Mouse (Mus musculus): ENCODE results near the gene Catsperz.

Gene Catsperz

DNA sequence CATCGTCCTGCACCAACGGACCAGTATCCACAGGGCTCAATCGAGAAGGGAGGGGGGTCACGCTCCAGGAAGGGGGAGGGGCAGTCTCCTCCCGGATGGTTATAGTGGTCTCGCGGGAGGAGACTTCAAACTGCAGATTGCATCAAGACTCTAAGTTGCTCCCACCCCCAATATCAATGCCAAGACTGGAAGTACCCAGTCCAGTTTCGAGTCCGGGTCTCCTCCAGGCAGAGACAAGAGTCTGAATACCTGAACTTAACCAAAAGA, at the start of gene Catsperz:
Gene Catsperz, minus strand, starts transcription at position 74 of the 267 bp plus-strand sequence.
- peak in 1 of 2 experiments; percentile 49 for DNase-seq

DNA sequence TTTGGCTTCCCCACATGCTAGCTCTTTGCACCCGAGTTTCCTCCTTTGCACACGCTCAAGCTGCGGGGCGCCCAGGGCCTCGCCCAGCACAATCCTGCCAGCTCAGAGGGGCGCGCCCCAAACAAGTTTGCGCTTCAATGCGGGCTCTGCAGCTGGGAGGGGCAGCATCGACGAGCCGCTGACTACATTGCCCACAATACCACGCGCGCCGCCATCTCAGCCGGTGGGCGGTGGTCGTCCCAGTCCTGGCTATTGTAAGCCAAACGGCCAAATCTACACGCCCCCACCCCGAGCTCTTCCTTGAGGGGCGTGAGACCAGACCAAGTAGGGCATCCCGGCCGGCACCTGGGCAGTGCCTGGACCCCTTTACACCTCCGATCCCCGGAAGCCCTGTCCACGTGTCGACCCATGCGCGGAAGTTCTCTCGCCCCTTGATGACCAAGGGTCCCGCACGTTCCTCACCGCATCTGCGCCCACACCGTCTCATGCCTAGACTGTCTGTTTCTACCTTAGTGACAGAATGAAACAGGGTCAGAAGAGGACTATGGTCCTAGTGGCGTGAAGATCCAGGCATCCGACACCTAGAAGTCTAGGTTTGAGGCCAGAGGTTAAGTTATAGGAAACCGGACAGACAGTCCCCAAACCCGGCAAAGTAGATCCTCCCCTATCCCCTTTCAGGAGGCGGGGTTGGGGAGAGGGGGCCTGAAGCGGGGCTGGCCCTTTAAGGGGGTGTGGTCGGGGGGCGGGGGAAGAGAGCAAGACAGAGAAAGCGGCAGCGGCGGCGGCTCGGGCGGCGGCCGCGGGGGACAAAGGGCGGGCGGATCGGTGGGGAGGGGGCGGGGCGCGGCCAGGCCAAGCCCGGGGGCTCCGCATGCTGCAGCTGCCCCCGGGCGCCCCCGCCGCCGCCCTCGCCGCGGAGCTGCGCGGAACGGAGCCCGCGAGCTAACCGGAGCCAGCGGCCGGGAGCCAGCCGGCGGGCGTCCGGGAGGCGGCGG, 49.3 kb upstream of the Catsperz start, which contains the start of gene Ppp1r14b:
Gene Ppp1r14b, plus strand, starts transcription at position 758 of the 995 bp plus-strand sequence.
- DNase-seq, result peak; percentile 88 to 92

DNA sequence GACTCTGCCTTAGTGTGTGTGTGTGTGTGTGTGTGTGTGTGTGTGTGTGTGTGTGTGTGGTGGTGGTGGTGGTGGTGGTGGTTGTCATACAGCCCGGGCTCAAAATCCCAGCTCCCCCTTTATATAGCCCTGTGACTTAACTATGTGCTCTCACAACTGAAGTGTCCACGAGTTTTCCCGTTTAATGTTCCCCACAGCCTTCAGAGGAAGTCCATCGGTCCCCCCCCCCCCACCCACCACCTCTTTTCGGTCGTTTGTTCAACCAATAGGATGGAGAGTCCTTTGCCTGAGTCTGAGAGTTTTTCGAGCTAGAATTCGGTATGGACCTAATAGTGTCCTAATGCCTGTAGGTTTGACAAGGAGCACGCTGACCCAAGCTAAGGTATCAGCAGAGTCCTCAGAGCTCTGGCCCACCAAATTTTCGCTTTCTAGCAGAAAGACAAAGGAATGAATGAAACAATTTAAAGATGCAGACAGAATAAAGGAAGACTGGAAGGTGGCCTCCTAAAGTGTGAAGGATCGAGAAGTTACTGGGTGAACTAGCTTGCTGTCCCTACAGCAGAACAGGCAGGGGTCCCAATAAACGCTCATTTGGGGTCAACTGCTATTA, 48.5 kb upstream of the Catsperz start:
- no peak for DNase-seq

DNA sequence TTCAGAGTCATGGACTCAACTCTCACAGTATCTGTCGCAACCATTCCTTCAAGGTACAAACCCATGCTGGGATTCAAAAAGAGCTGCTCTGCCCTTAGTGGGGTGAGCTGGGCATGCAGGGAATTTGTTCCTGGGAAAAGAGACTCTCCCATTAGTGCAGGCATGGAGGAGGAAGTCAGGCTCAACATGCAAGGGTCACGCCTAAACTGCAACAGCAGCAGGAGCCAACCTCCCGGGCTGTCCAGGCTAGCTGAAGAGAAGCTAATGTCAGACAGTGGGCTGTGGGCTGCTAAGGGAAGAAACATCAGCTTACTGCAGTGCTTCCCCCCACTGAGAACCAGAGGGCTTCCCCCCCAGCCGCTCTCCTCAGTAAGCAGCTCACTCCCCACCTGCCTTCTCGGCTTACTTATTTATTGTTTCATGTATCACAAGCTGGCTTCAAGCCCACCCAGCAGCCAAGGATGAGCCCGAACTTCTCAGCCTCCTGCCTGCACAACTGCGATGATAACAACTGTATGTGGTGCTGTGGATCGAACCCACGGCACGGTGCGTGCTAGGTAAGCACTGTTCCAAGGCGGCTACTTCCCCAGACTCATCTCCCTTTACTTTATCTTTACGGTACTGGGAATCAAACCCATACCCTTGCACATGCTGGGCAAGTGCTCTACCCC, 47.2 kb upstream of the Catsperz start:
- DNase-seq, result no peak

DNA sequence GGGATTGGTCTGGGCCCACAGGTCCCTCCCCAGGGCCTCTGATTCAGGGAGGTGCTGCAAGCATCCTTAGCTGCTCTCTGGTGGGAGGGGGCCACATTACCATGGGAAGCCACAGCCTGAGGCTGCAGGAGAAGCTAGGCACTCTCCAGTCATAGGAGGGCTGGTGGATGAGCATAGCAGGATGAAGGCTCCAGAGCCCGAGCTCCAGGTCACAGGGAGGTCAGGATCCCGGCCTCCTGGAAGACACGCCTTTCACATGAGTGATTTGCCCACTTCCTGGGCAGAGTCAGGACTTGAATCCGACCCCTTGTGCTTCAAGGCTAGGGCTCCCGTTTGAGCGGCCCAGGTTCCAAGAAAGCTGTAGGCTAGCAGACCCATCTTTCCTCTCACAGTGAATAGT, 46.5 kb upstream of the Catsperz start:
- no peak for DNase-seq

DNA sequence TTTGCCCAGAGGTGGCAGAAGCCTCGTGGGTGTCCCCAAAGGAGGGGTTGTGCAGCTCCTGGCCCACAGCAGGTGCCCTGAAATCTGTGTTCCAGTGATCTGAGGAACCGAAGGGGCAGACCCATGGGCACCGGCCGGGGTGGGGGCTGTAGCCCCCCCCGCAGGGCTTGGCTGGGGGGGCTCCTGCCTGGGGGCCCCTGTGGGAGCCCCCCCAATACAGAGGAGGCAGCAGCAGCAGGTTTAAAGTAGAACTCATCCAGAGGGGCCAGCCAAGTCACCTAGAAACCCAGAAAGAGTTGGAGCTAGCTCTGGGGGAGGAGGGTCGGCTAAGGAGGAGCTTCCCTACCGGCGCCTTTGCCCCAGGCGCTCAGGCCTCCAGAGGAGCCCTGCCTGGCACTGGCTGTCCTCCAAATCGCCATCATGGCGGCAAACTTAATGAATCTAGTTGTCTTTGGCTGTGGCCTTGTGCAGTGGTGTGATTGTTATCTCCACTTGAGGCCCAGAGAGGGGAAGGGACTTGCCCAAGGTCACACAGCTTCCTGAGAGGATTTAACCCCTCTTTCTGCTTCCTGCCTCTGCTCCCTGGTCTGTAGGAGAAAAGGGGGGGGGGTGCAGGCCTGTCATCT, 45.4 kb upstream of the Catsperz start:
- peak in 1 of 2 experiments; percentile 54 for DNase-seq

DNA sequence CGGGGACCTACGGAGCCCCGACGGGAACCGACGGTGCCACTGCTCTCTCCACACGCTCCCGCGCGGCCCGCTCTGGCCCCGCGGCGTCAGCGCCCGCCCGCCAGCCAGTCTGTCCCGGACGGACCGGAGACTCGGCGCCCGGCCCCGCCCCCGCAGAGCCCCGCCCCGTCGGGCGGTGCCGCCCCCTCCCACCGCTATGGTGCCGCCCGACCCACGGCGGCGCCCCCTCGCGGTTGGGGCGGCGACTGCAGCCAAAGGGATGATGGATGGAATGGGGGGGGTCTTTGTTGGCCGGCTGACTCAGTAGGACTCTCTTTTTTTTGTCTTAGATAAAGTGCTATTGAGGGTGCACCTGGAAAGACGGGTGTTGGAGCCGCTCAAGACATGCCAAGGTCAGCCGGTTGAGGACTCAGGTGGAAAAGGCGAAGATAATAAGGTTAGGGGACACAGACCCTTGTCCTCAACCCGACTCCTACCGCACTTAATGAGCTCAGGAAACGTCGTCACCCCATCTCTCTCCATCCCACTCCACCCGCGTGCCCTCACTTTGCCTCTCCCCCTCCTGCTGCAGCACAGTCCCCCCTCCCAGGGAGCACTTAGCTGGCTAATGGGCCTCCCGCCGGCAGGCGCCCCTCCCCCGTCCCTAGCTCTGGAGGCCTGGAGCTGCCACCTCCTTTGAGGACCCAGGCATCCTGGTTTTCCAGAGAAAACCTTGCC, 44.6 kb upstream of the Catsperz start:
- DNase-seq, result peak; percentile 82 to 90

DNA sequence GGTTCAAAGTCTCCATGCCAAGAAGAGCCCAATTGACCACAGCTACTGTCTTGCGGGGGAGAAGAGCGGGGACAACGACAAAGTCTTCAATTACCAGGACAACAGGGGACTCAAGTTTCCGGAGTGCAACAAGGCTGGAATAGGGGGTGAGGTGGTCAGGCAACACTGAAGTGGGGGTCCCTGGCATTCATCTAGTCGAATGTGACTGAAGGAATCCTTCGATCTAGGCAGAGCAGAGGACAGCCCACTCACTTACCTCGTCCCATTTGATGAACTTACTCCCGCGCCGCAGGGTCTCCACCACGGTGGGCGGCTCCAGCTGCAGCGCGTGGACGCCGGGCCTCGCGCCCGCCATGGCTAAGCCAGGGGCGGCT, 44.1 kb upstream of the Catsperz start:
- no peak for DNase-seq

DNA sequence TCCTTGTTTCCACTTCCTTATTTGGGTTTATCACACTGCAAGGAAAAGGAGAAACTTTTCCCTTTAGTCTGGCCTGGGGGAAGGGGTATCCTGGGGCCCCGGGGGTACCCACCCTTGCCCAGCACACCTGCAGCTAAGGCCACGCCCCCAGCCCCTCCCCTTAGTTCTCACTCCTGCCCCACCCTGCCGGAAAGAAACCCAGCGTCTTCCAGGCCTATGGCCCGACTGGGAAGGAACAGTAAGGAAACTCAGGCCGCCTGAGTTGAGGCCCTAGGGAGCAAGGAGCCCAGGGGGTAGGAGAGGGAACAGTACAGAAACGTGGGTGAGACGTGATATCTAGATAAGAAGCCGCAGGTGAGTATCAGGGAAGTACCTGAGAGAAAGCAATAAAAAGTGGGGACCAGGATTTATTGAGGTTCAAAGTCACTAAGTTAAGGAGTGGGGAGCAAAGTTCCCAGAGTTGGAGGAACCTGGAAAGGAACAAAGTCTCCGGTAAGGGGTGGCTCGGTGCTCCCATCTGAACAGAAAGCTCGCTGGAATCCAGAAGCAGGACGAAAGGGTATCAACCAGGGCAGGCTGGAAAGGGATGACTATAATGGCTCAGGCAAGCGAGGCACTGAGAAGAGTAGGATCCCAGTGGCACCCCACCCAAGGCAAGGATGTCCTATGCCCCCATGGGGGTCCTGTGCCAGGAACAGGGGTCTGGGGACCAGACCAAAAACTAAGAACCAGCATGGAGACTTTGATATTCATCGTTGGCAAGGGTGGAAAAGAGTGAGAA, 43.5 kb upstream of the Catsperz start:
- peak; percentile 68 to 77 for DNase-seq

DNA sequence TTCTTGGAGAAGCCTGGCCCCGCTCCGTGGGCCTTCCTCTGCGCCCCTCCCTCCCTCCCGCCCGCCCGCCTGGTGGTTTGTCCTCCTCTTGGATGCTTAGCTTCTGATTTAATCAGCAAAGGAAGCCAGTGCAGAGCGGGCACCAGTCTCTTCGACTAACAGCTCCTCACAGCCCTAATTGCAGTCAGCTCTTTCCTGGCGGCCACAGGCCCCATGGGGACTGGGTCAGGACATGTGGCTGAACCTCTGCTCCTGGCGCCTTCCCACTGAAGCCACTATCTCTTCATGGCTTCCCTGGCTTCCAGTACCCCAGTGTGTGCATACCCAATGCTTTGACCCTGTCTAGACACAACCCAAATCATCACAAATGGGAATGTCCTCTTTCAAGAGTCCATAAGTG, 31.3 kb upstream of the Catsperz start:
- peak in 1 of 2 experiments; percentile 34 for DNase-seq

DNA sequence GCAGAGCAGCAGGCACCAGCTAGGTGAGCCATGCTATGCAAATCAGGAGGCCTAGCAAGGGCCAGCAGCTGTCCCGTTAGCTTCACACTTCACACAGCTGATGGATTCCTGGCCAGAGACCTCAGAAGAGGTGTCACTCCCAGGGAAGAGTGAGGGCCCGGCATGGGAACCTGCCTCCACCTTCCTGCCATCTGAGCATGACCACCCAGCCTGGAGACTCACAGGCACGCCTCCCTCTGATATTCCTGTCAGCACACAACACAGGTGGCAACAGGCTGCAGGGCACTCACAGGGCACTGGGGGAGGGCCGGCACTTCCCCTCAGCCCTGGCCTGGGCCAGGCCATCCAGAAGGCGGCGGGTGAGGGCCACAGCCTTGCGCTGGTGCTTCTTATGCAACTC, 30.2 kb upstream of the Catsperz start:
- DNase-seq, result no peak

DNA sequence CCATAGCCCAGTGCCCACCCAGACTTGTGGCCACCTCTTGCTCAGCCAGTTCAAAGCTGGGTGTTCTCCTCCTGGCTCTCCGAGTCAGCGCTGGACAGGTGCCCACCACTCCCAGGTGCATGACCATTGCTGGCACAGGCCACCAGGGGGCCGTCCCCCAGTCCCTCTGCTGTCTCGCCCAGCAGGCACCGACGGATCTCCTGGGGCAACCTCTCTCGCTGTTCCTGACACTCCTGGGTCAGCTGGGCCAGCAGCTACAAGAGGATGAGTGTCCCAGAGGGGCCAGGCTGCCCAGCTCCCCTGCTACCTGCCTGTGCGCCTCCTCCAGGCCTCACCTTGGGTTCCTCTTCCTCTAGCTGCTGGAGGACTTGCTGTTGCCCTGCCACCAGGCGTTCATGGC, 28.9 kb upstream of the Catsperz start:
- peak; percentile 76 to 84 for DNase-seq

DNA sequence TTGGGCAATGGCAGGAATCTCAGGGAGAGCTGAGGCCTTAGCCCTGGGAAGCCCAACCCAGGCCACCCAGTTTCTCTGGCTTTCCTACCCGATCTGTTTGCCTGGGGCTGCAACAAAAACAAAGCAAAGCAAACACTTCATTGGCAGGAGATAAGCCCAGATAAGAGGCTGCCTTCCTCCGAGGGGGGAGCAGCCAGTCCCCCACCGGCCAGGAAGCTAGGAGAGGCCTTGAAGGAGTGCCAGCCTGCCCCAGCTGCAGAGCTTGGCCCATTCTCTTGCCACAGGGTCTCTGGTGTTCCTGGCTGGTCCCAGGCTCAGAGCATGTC, 27.5 kb upstream of the Catsperz start:
- DNase-seq, result peak; percentile 62 to 86

DNA sequence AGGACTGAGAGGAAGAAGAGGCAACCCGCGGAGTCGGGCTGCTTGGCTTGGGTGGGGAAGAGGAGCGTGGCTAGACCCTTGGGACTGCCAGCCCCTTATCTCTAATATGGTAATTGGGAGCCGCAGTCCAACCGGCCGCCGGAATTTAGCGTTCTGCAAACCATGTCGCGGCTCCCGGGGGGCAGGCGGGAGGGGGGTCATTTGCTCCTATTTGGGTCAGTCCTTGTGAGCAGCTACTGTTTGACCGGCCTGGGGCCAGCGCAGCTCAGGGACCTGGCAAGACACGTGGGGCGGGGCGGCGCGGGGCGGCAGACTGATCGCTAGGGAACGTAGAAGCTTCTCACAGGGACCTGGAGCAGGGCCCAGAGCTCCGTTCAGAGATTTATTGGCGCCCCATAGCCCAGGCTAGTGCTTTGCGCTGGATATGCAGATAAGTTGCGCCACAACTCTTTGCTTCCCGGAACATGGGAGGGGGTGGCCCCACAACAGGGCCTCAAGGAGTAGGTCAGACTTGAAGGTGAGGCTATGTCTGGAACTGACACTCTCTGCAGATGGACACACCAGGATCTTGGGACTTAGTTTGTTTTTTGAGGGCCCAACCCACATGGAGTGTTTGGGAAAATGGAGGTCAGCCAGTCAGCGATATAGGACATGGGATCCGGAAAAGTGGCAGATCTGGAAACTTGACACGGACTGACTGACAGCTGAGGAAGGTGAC, 27.0 kb upstream of the Catsperz start:
- peak; percentile 87 to 95 for DNase-seq

DNA sequence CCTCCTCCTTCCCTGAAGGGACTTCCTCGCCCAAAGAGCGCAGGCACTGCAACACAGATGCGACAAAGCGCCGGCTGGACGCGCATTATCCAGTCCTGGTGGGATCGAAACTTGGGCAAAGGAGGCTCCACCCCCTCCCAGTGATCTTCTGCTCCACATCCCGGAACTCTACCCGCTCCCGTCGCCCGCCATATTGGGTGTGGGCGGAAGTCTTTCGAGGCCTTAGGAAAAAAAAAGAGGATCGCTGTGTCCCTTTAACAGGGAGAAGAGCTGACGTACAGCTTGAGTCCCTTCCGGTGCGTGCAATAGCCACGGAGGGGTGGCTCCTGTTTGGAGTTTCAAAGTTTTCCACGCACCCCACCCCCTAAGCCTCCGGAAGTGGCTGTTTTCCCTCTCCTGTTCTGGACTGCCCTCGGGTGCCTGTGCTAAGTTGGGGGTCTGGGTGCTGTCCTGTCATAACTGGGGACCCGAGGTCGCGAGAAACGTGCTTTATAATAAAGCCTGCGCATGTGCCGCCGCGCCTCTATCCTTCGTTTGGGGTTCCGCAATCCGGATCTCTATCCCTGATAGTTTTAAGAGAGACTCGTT, 26.3 kb upstream of the Catsperz start:
- DNase-seq, result peak; percentile 95 to 98

DNA sequence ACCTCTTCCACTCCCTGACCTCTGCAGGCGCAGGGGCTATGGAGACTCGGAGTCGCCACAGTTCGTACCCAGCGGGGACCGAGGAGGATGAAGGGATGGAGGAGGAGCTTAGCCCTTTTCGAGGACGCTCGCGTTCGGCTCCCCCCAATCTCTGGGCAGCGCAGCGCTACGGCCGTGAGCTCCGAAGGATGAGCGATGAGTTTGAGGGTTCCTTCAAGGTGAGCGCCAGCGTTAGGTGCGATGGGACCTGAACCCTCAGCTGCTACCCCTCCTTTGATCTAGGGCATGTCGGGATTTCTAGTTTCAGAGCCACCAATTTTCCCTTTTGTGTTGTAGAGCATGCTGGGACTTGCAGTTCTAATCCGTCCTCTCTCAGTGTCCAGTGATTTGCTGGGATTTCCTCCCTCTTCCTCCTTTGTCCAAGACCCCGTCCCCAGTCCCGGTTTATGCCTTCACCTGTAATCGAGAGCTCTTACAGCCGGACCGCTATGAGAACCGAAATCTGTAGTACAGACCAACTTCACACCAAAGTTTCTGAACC, 25.5 kb upstream of the Catsperz start:
- peak; percentile 49 to 68 for DNase-seq

DNA sequence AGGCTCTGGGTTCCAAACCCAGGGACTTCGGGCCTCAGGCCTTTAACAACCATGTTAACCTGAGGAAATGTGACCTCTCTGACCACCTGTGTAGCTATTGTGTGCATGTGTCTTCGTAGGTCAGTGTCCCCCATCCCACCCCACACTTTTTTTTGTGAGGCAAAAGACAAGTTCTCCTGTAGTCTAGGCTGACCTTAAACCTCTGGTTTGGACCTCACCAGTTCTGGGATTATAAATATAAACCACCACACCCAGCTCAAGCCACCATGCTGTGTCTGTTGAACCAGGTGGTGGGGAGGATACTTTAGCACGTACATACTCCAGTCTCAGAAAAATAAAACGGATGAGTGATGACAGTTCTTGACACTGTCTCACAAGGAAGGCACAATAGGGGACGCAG, 24.8 kb upstream of the Catsperz start:
- DNase-seq, result no peak

DNA sequence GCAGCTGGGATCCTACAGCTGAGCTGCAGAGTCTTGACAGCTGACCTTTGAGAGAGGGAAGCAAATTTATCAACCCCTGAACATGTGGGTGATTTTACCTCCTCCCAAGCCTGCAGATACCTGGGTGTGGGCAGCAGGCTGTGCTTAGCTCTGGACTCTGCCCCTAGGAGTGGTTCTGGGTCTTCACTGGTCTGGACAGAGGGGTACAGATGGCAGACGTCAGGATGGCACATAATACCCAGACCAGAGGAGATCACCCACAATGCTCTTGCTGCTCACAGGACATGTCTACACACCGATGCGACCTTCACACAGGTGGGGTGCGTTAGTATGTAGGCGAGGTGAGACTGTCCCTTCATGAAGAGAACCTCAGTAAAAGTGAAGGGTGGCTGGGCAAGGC, 24.4 kb upstream of the Catsperz start:
- peak in 1 of 2 experiments; percentile 38 for DNase-seq

DNA sequence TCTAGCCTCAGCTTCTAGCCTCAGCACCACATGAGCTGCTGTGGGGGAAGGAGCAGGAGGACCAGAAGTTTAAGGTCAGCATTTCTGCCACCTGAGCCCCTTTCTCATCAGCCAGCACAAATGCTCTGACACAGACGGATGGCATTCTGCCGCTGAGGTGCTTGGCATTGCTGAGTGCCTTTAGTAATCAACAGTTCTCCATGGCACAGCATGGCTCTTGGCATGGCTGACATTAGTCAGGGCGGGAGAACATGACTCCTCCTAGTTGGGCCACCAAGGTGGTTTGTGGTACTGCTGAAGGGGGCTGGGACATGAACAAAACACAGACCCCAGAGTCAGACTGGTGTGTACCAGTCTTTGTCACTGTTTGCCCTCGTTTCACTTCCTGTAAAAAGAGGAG, 23.0 kb upstream of the Catsperz start:
- peak in 1 of 2 experiments; percentile 41 for DNase-seq

DNA sequence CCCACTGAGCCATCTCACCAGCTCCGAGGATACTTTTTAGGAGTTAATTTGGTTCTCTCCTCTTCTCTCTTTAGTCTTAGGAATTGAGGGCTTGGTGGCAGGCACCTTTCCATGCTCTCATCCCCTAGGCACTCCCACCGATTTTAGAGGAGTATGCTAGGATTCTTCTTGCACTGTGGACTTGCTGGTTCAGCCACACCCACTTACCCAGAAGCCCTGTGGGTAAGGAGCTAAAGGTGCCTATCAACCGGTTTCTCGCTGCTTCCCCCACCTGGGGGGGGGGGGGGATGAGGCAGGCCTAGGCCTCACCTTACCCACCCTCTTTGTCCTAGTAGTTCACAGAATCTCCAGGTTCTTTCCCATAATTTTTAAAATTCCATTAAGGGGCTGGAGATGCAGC, 22.6 kb upstream of the Catsperz start:
- no peak for DNase-seq

All from kidney, postnatal 25 days (tissue).